Mouse (Mus musculus) stomach, postnatal 0 days (tissue): ENCODE data around the gene Pex7. TPM values are rescaled to one million over a fixed set of nuclear protein-coding genes. Genes with fewer than 3 reads are reported as not detected.

Experiments used
- ATAC-seq: fragments of 200-750 bp; cut with Nextera tagmentation; 2 replicates; pipeline ENCODE4 v1.8.0; 2017; ENCODE audit not compliant: low FRiP score, low TSS enrichment
- DNase-seq: peaks from one replicate; pipeline ENCODE4 v3.0.0-alpha.2; 2016; ENCODE audit warnings: low spot score
- H3K27ac ChIP-seq: fragments of 300-500 bp; sonication (generic); replicated peaks from 2 replicates; pipeline ENCODE4 v1.5.1; 2014; ENCODE audit warnings: mild to moderate bottlenecking, control low read depth
- H3K27me3 ChIP-seq: fragments of 300-500 bp; sonication (generic); 2 replicates; pipeline ENCODE4 v1.6.1; 2014; ENCODE audit warnings: low read length; ENCODE audit not compliant: control insufficient read depth, insufficient read depth
- H3K36me3 ChIP-seq: fragments of 300-500 bp; sonication (generic); 2 replicates; pipeline ENCODE4 v1.6.1; 2014; ENCODE audit warnings: low read length, mixed read lengths; ENCODE audit not compliant: control insufficient read depth, insufficient read depth
- H3K4me1 ChIP-seq: fragments of 300-500 bp; sonication (generic); replicated peaks from 2 replicates; pipeline ENCODE4 v1.6.1; 2014; ENCODE audit warnings: antibody characterized with exemption; ENCODE audit not compliant: control insufficient read depth, insufficient read depth
- H3K4me2 ChIP-seq: fragments of 300-500 bp; sonication (generic); replicated peaks from 2 replicates; pipeline ENCODE4 v1.6.1; 2014; ENCODE audit warnings: low read depth, mild to moderate bottlenecking, control low read depth, moderate library complexity
- H3K4me3 ChIP-seq: fragments of 300-500 bp; sonication (generic); 2 replicates; pipeline ENCODE4 v1.5.1; 2014; ENCODE audit warnings: low read depth, low read length, control low read depth
- H3K9ac ChIP-seq: fragments of 300-500 bp; sonication (generic); 2 replicates; pipeline ENCODE4 v1.6.1; 2014; ENCODE audit warnings: mild to moderate bottlenecking, low read length, control low read depth, mixed read lengths
- H3K9me3 ChIP-seq: fragments of 300-500 bp; sonication (generic); 2 replicates; pipeline ENCODE4 v1.6.1; 2016; ENCODE audit warnings: low read length; ENCODE audit not compliant: control insufficient read depth
- CTCF ChIP-seq: IDR thresholded peaks from 2 replicates; pipeline ENCODE4 v1.5.1; 2016; ENCODE audit warnings: antibody characterized with exemption, low read depth, mild to moderate bottlenecking, moderate library complexity
- EP300 ChIP-seq: optimal IDR thresholded peaks from 2 replicates; pipeline ENCODE3; 2016; ENCODE audit warnings: antibody characterized with exemption
- WGBS: fragments of 180-500 bp; shearing (Covaris S2); extraction: QIAGEN DNeasy Blood & Tissue Kit; methylation state at CpG from one replicate; pipeline ENCODE4 v1.1.7; 2014; 5-methylcytosine and 5-hydroxymethylcytosine counted together
- polyA plus RNA-seq: library from polyadenylated mRNA; unstranded; fragments of >200 nt; fragmentation: Nextera tagmentation; extraction: Ambion mirVana; gene quantifications from 2 replicates; pipeline ENCODE4 v1.2.1, GENCODE M21; 2015

Pex7 gene
- polyA plus RNA-seq, 1 experiment from 2014 or later = 56.0 TPM

GRCm38 (mm10) chr10:19948381-19948780 lies 40.9 kb upstream of the Pex7 start:
- no peak for TF ChIP-seq EP300
- no peaks in the 10 kb centered on the region for H3K9me3 ChIP-seq
- DNase-seq (no peak), ATAC-seq (no peak)
- no peaks in the 10 kb centered on the region for H3K27me3 ChIP-seq
- H3K4me3 ChIP-seq = no peak overlapping the region
- WGBS = 80% methylated on average over 11 of the region's 11 CpGs
- H3K9ac ChIP-seq = no peak overlapping the region
- H3K27ac ChIP-seq = no peak overlapping the region
- H3K36me3 ChIP-seq = no peaks in the 10 kb centered on the region
- no peak overlapping the region for H3K4me2 ChIP-seq
- no peaks in the 10 kb centered on the region for H3K4me1 ChIP-seq

DNA sequence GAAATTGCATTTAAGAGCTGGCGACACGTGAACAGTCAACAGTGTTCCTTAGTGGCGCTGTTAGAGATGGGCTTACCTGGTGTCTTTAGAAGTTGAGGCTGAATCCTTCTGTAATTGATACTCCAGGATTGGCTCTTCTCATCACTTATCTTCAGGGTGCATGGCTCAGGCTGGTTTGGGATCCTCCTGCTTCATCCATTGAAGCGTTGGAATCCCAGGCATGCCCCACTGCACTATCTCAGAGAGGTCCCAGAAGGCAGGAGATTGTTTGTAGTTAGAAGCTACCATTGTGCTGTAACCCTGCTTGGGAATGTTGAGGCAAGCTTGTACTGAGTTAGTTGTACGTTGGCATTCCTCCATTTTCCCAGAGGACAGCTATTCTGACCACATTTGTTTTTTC lies 40.4 kb upstream of the Pex7 start:
- Histone ChIP-seq H3K9ac (no peak overlapping the region), H3K4me2 (no peak overlapping the region), H3K36me3 (no peaks in the 10 kb centered on the region), H3K27me3 (no peaks in the 10 kb centered on the region), H3K27ac (no peak overlapping the region), H3K9me3 (no peaks in the 10 kb centered on the region), H3K4me1 (no peaks in the 10 kb centered on the region), H3K4me3 (no peak overlapping the region)
- 92% methylated on average over 5 of the region's 5 CpGs for WGBS
- DNase-seq (no peak), ATAC-seq (no peak)
- TF ChIP-seq EP300 = no peak
- TF ChIP-seq CTCF = no peak

GRCm38 (mm10) chr10:19947441-19947840 lies 40.0 kb upstream of the Pex7 start:
- DNase-seq (no peak), ATAC-seq (no peak)
- Histone ChIP-seq H3K4me2 (no peak overlapping the region), H3K9ac (no peak overlapping the region), H3K27me3 (no peaks in the 10 kb centered on the region), H3K36me3 (no peaks in the 10 kb centered on the region), H3K27ac (no peak overlapping the region), H3K4me3 (no peak overlapping the region), H3K4me1 (no peaks in the 10 kb centered on the region), H3K9me3 (no peaks in the 10 kb centered on the region)
- TF ChIP-seq CTCF (no peak), EP300 (no peak)
- WGBS = 93% methylated on average over 10 of the region's 10 CpGs

- Histone ChIP-seq H3K9ac (no peak overlapping the region), H3K27ac (no peak overlapping the region), H3K9me3 (no peaks in the 10 kb centered on the region), H3K4me2 (no peak overlapping the region), H3K4me1 (no peaks in the 10 kb centered on the region), H3K4me3 (no peak overlapping the region), H3K36me3 (no peaks in the 10 kb centered on the region), H3K27me3 (no peaks in the 10 kb centered on the region)
- ATAC-seq (no peak), DNase-seq (no peak)
- WGBS = 84% methylated on average over 6 of the region's 6 CpGs
- TF ChIP-seq CTCF (no peak), EP300 (no peak)
Observed at GRCm38 (mm10) chr10:19946644-19947043, 39.2 kb upstream of the Pex7 start.

- Histone ChIP-seq H3K4me1 (no peaks in the 10 kb centered on the region), H3K4me3 (no peak overlapping the region), H3K4me2 (no peak overlapping the region), H3K27me3 (no peaks in the 10 kb centered on the region), H3K27ac (no peak overlapping the region), H3K36me3 (no peaks in the 10 kb centered on the region), H3K9ac (no peak overlapping the region), H3K9me3 (no peaks in the 10 kb centered on the region)
- no peak for DNase-seq
- WGBS = 41% methylated on average over 7 of the region's 7 CpGs
- TF ChIP-seq CTCF (no peak), EP300 (no peak)
- no peak for ATAC-seq
Observed at GRCm38 (mm10) chr10:19945651-19946050, 38.2 kb upstream of the Pex7 start.

- TF ChIP-seq CTCF (no peak), EP300 (no peak)
- no peak overlapping the region for H3K9ac ChIP-seq
- H3K4me2 ChIP-seq = no peak overlapping the region
- DNase-seq (no peak), ATAC-seq (no peak)
- 94% methylated on average over 3 of the region's 3 CpGs for WGBS
- H3K36me3 ChIP-seq = no peaks in the 10 kb centered on the region
- no peaks in the 10 kb centered on the region for H3K27me3 ChIP-seq
- H3K9me3 ChIP-seq = no peaks in the 10 kb centered on the region
- no peaks in the 10 kb centered on the region for H3K4me1 ChIP-seq
- H3K4me3 ChIP-seq = no peak overlapping the region
- H3K27ac ChIP-seq = no peak overlapping the region
Observed at GRCm38 (mm10) chr10:19942621-19943020, 35.1 kb upstream of the Pex7 start.
